Mouse (Mus musculus) CD4-positive helper T cell, adult 2 months (primary cell): ENCODE results near the gene Tmem186.
A peak's percentile ranks its signal among the peaks of the same experiment; 100 is the strongest.

Experiments
- DNase-seq: peaks from one replicate; pipeline ENCODE4 v3.0.0-alpha.2; 2012; ENCODE audit warnings: low read depth, missing footprints, low spot score

Gene Tmem186

DNA sequence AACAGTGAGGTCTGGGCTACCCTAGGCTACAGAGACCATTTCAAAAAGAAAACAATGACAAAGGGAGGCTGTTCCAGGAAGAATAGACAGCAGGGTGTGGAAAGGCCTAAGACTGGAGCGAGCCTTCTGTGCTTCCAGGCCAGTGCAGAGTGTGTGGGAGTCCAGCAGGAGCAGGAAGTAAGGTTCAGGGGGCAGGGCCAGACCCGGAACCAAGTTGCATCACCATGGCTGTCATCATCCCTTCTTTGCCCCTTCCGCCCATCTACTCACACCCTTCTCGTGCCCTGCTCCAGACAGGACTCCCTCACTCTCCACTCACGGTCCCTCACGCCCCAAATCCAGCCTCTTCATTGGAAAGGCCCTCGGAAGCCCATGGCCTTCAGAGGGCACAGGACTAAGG, 29.7 kb upstream of the Tmem186 start:
- DNase-seq: no peak

DNA sequence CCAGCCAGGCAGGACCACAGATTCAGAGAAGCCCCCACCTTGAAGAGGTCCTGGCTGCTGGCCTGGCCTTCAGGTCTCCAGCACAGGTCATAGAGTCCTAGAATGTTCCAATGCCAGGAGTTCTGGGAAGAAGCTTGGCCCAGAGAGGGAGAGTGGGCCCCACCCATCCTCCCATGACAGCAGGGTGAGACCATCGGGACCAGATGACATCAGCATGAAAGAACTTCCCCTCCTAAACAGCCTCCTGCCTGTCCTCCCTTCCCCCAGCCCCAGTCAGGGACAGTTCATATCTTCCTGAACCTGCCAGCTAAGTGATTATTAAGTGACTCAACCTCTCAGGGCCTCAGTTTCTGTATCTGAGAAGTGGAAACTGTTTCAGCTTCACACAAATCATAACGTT, 28.9 kb upstream of the Tmem186 start:
- no peak for DNase-seq

DNA sequence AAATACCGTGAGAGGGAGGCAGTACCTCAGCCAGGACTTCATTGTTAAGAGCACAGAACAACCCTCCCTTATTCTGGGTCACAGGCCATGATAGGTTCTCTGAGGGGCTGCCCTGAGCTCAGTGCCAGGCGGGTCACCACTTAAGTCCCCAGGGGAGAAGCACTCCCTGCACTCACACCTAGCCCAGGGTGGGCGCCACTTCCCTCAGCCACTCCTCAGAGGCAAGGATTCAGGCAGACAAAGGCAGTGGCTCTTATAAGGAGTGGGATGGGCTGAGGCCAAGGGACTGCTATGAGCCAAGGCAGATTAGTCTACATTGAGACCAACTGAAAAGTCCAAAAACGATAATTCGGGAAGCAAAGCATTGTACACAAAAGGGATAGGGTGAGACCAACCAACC, 27.9 kb upstream of the Tmem186 start:
- no peak for DNase-seq

DNA sequence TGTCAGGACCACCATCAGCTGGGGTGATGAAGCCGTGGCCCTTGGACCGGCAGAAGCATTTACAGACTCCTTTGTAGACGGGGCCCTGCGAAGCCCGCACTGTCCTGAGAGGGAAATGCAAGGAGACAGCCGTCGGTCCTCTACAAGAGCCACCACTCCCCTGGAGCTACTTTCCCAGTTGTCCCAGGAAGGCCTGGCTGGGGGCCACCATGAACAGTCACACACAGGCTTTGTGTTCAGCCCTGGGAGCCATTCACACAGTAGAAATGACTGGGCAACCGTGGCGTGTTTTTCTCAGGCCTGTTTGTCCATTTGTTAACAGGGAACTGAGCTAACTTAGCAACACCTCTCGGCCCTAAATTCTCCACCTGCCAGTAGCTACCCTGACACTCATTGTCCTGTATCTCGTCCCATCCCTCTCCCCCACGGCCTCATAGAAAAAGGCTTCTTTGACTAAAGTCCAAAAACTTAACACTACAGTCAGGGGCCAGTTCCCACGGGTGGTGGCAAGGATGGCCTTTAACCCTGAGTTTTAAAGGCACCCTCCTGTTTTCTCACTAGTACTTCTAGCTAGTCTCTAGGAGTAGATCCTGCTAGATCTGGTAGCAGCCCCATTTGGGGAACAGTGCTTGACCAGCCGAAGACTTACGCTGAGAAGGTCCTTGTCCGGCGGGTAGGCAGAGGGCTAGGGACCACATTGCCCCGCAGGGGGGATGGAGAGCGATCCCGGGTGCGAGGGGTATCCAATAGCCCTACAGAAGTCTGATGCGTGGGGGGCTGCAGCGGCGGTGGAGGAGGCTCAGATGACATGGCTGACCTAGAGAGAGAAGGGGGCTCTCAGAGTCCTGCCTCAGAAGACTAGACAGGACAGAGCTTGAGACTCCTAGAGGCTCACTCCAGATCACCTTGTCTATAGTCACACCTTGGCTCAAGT, 26.4 kb upstream of the Tmem186 start:
- no peak for DNase-seq

DNA sequence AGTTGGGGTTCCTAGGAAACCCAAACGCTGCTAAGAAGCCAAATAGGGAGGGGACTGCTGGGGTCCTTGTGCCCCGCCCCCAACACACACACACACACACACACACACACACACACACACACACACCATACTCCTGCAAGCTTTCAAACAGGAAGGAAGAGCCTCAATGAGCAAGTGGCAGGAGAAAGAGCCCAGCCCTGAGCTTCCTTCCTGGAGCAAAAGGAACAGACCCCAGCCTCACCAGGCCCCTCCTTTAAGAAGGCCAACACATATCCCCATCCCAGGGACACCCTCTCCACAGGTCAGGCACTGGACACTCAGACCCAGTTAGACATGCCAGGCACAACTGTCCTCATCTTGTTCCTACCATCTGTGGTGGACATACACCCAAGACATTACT, 25.5 kb upstream of the Tmem186 start:
- no peak for DNase-seq

DNA sequence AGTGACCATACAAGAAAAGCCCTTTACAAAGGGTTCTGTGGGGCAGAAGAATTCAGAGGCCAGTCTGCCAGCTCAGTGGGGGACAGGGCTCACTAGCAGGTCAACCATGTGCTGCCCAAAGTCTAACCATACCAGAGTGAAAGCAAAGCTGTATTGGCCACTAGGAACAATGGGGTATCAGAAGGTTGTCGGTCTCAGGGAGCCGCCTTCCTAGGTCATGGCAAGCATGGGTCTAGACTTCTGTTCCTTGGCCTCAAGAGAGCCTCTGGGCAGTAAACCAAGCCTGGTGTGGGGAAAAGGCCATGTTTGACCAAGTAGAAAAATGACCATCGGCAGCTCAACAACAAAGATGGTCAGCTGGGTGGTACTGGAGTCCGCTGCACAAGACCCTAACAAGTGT, 21.3 kb upstream of the Tmem186 start:
- no peak for DNase-seq

DNA sequence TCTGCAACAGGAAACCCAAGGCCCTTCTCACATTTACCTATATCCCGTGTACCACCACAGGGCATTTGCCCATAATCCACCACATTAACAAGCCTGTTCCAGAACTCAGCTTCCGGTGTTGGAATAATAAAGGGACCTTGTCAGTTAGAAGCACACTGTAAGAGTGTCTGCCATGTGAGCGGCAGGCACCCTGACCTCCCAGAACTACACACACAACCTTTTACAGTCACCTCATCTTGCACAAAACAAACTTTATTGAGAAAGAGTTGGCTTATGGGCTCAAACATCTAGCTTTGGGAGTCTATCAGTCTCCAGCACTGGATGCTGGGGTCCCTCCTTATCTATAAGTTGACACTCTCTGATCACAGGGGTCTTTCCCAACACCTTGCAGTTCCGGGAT, 20.8 kb upstream of the Tmem186 start:
- no peak for DNase-seq

DNA sequence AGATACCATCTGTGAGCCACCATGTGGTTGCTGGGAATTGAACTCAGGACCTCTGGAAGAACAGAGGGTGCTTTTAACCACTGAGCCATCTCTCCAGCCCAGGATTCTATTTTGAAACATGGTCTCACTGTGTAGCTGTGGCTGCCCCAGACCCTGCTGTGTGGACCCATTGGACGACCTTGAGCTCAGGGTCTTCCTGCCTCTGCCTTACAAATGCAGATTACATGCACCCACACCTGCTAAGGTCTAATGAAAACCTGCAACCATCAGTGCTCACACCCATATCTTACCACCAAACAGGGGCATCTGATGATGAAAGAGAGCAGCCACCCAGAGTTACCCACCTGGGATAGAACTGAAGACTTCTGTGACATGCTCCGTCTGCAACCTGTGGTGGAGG, 18.7 kb upstream of the Tmem186 start:
- no peak for DNase-seq

DNA sequence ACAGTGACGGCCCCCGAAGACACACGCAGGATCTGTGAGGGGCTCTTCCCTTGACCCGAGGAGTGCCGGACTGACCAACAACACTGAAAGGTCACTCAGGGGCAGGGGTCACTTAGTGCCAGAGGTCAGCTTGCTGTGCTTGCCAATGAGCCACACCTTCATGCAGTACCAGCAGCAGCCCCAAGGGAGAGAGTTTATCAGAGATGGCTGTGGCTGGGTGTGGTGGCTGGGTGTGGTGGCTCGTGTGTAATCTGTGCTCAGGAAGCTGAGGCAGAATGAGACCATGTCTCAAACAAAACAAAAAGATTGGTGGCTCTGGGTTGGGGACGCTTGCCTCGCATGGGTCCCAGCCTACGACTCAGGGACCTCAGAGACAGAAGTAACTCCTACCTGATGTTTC, 18.1 kb upstream of the Tmem186 start:
- DNase-seq: peak; percentile 24

DNA sequence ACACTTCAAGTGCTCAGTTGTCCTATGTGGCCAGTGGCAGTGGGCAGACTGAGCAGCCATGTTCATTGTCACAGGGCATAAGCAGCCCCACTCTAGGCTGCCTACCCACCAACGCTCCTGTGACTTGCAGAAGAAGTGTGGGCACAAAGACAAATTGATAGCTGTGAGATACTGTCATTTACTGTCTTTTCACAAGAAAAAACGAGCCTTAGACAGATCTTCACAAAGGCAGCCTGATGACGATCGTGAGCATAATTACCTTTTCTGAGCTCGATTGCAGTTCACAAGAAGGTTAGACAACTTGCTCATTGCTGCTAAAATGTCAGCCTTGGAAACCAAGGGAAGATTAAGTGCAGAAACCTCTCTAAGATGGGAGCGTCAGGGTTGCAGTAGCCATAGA, 17.6 kb upstream of the Tmem186 start:
- DNase-seq: no peak

DNA sequence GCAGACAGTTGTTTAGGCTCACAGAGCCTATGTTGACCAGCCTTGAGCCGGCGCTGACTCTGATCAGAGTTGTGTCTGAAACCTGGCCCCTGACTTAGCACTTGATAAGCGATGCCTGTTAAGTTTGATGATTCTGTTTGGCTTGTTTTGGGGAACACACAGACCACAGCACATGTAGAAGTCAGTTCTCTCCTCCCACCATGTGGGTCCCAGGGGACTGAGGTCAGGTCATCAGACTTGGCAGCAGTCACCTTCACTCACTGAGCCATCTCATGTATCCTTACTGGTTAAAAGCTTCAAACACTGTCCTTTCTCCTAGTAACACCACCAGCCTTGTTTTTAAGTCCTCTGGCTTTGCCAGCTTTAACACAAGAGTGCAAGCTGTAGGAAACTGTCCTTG, 12.5 kb upstream of the Tmem186 start:
- DNase-seq: no peak

DNA sequence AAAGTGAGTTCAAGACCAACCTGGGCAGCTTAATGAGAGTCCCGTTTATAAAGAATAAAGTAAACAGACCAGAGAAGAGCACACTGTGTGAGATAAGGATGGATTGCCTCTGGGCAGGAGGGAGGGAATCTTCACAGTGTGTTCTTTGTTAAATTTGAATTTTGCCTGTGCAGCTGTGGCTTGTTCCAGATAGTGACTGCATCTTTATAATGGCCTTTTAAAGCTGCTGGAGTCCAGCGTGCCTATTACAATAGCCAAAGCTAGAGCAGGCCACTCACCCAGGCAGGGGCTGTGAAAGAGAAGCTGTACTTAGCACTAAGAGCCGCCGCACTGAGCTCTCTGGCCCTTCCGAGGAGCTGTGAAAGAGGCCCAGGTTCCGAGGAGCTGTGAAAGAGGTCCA, 8.0 kb upstream of the Tmem186 start:
- DNase-seq: no peak

DNA sequence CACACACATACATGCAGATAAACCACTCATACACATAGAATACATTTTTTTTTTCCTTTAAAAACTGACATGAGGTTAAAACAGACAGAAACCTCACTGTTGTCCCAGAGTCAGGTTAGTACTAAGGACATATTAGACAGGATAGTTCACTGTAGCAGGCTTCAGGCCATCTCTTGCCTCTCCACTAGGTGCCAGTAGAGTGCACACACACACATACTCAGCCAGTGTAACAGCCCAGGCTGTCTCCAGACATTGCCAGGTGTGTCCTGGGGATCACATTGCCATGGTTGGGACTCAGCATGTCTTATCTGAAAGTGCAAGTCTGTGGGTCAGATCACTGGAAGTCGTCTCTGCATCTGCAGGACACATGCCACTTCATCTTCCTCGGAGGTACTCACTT, 6.3 kb upstream of the Tmem186 start:
- DNase-seq: peak; percentile 62

DNA sequence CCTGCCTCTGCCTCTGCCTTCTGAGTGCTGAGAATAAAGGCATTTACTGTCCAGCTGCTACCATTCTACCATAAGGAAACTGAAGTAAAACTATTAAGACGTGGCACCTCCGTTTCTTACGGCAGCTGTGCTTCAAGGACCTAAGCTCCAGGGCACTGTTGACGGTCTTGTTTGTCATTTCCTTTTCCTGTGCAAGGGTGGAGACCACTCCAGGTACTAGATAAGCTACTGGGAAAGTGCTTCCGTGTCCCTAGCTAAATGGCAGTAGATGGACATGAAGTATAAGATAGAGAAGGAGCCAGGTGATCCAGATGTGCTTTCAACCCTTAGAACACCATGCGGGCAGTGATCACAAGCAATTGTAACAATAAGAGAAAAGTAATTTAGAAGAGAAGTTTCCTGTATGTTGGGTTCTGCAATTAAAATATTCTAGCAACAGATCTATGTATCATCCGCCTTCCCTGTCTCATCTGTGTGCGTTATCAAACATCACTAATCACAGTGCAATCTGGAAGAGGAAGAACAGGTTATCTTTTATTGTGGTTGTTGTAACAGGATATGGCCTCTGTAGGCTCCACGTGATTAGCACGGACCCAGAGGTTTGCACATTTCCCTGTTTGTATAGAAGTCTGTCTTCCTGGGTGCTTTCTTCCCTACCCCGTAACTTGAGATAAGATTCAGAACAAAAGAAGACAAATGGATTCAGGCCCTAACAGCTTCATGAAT, 2.1 kb upstream of the Tmem186 start:
- peak; percentile 80 for DNase-seq

DNA sequence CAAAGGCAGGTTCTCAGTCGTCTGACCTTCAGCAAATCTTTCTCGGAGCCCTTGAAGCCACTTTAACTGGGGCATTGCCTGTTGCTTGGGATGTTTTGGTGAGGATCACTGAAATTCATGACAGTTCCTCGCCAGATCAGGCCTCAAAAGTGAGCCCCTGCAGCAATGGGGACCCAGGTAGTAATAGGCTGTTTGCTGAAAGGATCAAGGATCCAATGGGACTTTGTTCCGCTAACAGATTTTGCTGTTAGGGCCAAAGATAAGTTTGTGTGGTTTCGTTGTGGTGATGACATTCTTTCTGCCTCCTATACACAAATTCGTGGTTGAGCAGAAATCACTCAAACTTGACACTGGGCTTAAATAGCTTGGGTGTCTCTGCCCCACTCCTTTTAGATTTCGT, 619 bp upstream of the Tmem186 start:
- no peak for DNase-seq

DNA sequence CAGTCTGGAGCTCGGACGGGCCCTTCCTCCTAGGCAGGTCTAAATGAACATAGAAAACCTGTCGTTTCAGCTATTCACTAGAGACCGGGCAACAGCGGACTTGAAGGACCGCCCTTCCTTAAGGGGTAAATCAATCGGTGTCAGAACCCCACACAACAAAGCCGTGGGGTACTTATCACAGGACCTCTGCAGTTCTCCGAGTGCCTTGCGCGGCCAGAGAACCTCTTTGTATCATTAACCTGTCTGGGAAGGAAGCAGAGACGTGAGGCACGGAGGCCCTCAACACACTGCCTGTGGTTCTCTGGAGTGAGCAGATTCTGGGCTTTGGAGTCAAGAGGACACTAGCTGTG, 670 bp downstream of the Tmem186 start:
- DNase-seq: no peak

DNA sequence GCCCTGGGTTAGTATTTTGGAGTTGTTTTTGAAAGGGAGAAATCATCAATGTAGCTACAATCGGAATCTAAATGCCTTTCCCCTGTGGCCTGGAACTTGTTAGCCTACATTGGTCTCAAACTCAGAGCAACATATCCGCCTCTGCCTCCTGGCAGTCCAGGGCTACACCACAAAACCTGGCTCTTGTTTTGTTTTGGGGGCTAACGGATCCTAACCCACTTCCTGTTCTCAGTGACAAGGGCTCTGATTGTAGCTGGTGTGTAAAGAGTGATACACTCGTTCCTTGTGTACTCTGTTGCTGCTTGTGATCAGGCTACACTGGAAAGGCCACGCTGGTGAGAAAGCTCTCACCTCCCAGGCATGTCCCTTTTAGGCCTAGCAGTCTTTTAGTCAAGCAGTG, 6.1 kb downstream of the Tmem186 start:
- no peak for DNase-seq

DNA sequence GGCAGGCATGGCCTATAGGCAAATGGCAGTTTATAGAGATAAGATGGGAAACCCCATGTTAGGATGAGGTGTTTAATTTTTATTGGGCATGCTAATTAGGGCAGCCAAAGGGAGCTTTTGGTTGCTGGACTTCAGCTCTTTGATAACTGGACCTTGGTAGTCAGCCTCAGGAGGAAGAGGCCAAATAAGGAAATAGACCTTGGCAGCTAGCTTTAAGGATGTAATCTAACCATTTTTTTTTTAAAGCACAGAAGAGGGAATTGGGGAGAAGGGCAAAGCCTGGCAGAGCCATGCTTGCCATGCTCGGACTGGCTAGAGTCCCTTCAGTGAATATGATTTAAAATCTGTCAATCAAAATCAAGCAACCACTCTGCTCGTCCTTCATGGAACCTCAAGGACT, 7.1 kb downstream of the Tmem186 start:
- no peak for DNase-seq

DNA sequence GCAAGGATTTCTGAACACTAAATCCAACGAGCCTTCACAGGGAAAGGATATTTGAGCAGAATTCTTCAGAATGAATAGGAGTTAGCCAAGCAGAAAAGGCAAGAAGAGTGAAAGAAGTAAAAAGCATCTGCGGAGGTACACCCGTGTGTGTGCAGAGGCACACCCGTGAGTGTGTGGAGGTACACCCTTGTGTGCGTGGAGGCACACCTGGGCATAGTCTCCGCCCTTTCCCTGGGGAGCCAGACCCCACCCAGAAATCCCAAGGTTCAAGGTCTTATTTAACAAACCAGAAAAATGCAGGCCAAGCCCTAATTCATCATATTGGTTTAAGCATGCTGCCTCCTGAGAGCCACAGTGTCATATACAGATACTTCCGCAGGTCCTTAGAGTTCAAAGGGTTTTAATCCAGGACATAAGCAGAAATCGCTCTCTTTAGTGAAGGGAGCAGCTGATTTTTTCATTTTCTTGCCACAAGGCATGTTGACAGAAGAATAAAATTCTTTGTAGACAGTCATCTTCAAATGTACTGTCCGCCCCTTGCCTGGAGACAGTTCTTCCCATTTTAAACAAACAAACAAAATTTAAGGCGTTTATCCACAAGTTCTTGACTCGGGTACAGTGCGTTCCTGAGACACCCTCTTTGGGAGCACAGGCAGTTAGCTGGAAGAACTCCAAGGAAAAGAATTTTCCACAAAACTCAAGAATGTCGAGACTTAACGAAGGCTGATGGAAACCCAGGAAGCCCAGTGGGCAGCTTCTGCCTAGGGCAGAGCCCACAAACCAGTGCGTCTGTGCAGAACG, 17.0 kb downstream of the Tmem186 start:
- DNase-seq: no peak

DNA sequence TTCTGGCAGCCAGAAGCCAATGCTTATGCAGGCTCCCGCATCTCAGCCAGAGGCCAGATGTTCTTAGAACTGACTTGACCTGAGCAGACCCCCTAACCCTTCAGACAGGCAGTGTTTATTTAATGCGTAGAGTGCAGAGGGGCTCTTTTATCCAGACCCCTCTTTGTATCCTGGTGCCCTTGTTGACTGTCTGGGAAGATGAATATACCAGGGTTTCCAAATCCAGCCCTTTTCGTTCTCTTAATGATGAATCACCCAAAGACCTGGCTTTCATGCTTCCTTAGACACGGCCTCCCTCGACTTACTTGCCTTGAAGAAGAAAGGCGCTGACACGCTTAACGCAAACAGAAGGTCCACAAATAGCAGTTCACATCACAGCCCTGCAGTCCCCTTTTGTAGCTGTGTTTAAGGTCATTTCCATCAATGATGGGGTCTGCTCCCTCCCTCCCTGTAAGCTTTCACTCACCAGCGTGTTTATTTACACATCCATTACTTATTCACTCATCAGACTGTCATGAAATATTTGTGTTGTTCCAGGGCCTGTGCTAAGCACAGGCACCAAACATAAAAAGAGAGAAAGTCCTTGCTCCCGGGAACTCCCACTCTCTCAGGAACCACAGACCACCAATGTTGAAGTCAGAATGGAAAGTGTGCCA, 17.7 kb downstream of the Tmem186 start:
- DNase-seq: no peak

DNA sequence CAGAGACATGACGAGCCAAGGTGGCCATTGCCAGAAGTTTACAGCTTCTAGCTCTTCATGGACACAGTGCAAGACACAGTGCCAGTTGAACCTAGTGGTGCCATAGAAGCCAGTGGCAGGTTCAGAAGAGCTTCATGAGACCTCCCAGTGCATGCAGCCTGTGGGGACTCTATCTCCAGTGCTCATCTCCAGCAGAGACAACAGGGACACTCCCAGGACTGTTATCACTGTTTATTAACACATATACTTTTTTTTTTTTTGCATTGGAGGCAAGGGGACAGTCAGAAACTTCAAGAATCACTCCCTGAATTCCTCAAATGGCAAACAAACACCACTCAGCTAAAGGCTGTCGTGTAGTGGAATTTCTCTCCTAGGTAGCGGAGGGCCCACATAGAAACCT, 24.1 kb downstream of the Tmem186 start:
- no peak for DNase-seq

DNA sequence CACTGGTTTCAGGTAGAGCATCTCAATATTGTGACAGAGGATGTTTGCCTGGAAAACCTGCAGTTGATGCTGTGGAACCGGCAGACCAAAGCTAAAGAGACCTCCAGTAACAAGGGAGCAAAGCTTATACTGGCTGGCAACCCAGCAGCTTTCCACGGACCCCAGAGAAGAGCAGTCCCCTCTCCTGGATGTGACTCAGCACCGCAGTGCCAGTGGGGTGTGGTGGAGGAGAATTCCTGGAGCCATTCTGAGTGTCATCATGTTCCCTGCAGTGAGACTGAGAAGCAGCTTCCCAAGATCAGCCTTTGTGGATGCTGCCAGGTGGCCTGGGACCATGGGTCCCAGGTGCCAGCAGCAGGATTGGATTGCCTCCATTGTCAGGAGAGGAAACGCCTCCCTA, 24.5 kb downstream of the Tmem186 start:
- no peak for DNase-seq
